Mouse (Mus musculus) mature B cell (primary cell): ENCODE data around the gene Tmem51.
"Not testable (repeated sequence)": the region's sequence is repeated elsewhere in the genome, so short reads cannot be mapped to it uniquely, and the experiment has no call there.

Experiments used
- in situ Hi-C: fragments of 300-500 bp; cut with MboI; formaldehyde crosslinking; loops from 2 replicates; pipeline ENCODE4 v1.14.3; 2019

The Tmem51 gene

GRCm38 (mm10) chr4:142059113-142059840 is 24.8 kb downstream of the Tmem51 start:
- in situ Hi-C loops = no loop called here

GRCm38 (mm10) chr4:142057529-142058216 is 26.4 kb downstream of the Tmem51 start:
- in situ Hi-C loops = no loop called here

GRCm38 (mm10) chr4:142055600-142055999 is 28.5 kb downstream of the Tmem51 start:
- in situ Hi-C loops = no loop called here

- in situ Hi-C loops = no loop called here
Measured at GRCm38 (mm10) chr4:142054580-142054979, 29.5 kb downstream of the Tmem51 start.

- in situ Hi-C loops = no loop called here
Measured at GRCm38 (mm10) chr4:142053661-142054448, 30.2 kb downstream of the Tmem51 start.

- in situ Hi-C loops = no loop called here
Measured at GRCm38 (mm10) chr4:142053261-142053660, 30.8 kb downstream of the Tmem51 start.

- in situ Hi-C loops = no loop called here
Measured at GRCm38 (mm10) chr4:142052391-142053132, 31.5 kb downstream of the Tmem51 start.

GRCm38 (mm10) chr4:142051883-142052282 is 32.2 kb downstream of the Tmem51 start:
- in situ Hi-C loops = not testable (repeated sequence)

GRCm38 (mm10) chr4:142049963-142050362 is 34.1 kb downstream of the Tmem51 start:
- in situ Hi-C loops = no loop called here

- in situ Hi-C loops = no loop called here
Measured at GRCm38 (mm10) chr4:142048391-142048790, 35.7 kb downstream of the Tmem51 start.

- in situ Hi-C loops = no loop called here
Measured at GRCm38 (mm10) chr4:142047005-142047404, 37.1 kb downstream of the Tmem51 start.

GRCm38 (mm10) chr4:142046496-142046895 is 37.6 kb downstream of the Tmem51 start:
- in situ Hi-C loops = no loop called here

GRCm38 (mm10) chr4:142045595-142046163 is 38.4 kb downstream of the Tmem51 start:
- in situ Hi-C loops = no loop called here

- in situ Hi-C loops = no loop called here
Measured at GRCm38 (mm10) chr4:142044452-142044851, 39.7 kb downstream of the Tmem51 start.

GRCm38 (mm10) chr4:142039662-142040353 is 44.3 kb downstream of the Tmem51 start:
- in situ Hi-C loops = no loop called here

GRCm38 (mm10) chr4:142037897-142038296 is 46.2 kb downstream of the Tmem51 start:
- in situ Hi-C loops = no loop called here

GRCm38 (mm10) chr4:142028533-142028932 is 55.6 kb downstream of the Tmem51 start:
- in situ Hi-C loops = no loop called here

GRCm38 (mm10) chr4:142026965-142027364 is 57.1 kb downstream of the Tmem51 start:
- in situ Hi-C loops = no loop called here

- in situ Hi-C loops = no loop called here
Measured at GRCm38 (mm10) chr4:142024536-142024935, 59.6 kb downstream of the Tmem51 start.

GRCm38 (mm10) chr4:142023166-142023565 is 60.9 kb downstream of the Tmem51 start:
- in situ Hi-C loops = no loop called here

GRCm38 (mm10) chr4:142017686-142018085 is 66.4 kb downstream of the Tmem51 start:
- in situ Hi-C loops = no loop called here
